Mouse (Mus musculus): ENCODE results near the gene Ndrg3. TPM values are rescaled to one million over a fixed set of nuclear protein-coding genes. Genes with fewer than 3 reads are reported as not detected.

Ndrg3 gene
- polyA plus RNA-seq, 2 experiments = 29.2 to 31.7 TPM

GRCm38 (mm10) chr2:156884396-156885211 lies 107.3 kb downstream of the Ndrg3 start:
- peak overlapping the region; percentile 43 for H3K9ac ChIP-seq (replicated peaks)
- H3K4me3 ChIP-seq (ENCODE audit: insufficient read depth in 1 of 2, low read depth in 2 of 2, low read length in 2 of 2) = no peak overlapping the region
- peaks cover 40 to 44% of the 10 kb centered on the region in 2 experiments for H3K4me1 ChIP-seq (replicated peaks; ENCODE audit: control insufficient read depth in 2 of 2, insufficient read depth in 2 of 2, low read length in 1 of 2)
- no peaks in the 10 kb centered on the region for H3K36me3 ChIP-seq (replicated peaks; ENCODE audit: control insufficient read depth, insufficient read depth, low read depth)
- no peaks in the 10 kb centered on the region for H3K27me3 ChIP-seq (ENCODE audit: control insufficient read depth, insufficient read depth, low read length)
- DNase-seq (ENCODE audit: low read depth in 3 of 3, low spot score in 3 of 3) (peak in 2 of 3 experiments; percentile 49 to 64), ATAC-seq (ENCODE audit: insufficient read depth) (peak; percentile 25)
- H3K27ac ChIP-seq = peak overlapping the region; percentile 62
- TF ChIP-seq CTCF (IDR thresholded peaks at IDR 0.05; ENCODE audit: low read depth) (no peak), EP300 (IDR thresholded peaks at IDR 0.05; ENCODE audit: low read depth) (no peak)
- H3K9me3 ChIP-seq (ENCODE audit: control insufficient read depth, low read length) = no peaks in the 10 kb centered on the region
- 51% methylated on average over 10 of the region's 10 CpGs for WGBS (ENCODE audit: insufficient replicate concordance)
- peak overlapping the region; percentile 54 for H3K4me2 ChIP-seq (ENCODE audit: low read depth)

- no peaks in the 10 kb centered on the region for H3K36me3 ChIP-seq (replicated peaks; ENCODE audit: control insufficient read depth, insufficient read depth, low read depth)
- H3K27ac ChIP-seq = peak overlapping the region; percentile 86
- H3K4me1 ChIP-seq (replicated peaks; ENCODE audit: control insufficient read depth in 2 of 2, insufficient read depth in 2 of 2, low read length in 1 of 2) = peaks cover 42 to 46% of the 10 kb centered on the region in 2 experiments
- ATAC-seq (ENCODE audit: insufficient read depth) (peak; percentile 97), DNase-seq (ENCODE audit: low read depth in 3 of 3, low spot score in 3 of 3) (peak; percentile 74 to 86 (median 85))
- H3K9ac ChIP-seq (replicated peaks) = peak overlapping the region; percentile 58
- TF ChIP-seq EP300 (IDR thresholded peaks at IDR 0.05; ENCODE audit: low read depth) (peak; percentile 69), CTCF (IDR thresholded peaks at IDR 0.05; ENCODE audit: low read depth) (no peak)
- H3K9me3 ChIP-seq (ENCODE audit: control insufficient read depth, low read length) = no peaks in the 10 kb centered on the region
- WGBS (ENCODE audit: insufficient replicate concordance) = 5% methylated on average over 10 of the region's 10 CpGs
- peak overlapping the region; percentile 25 to 42; a peak in 3 of 4 replicates for H3K4me3 ChIP-seq (ENCODE audit: insufficient read depth in 1 of 2, low read depth in 2 of 2, low read length in 2 of 2)
- no peaks in the 10 kb centered on the region for H3K27me3 ChIP-seq (ENCODE audit: control insufficient read depth, insufficient read depth, low read length)
- H3K4me2 ChIP-seq (ENCODE audit: low read depth) = peak overlapping the region; percentile 71
Measured at GRCm38 (mm10) chr2:156882431-156883001, 109.3 kb downstream of the Ndrg3 start.

GRCm38 (mm10) chr2:156879541-156879940 lies 112.3 kb downstream of the Ndrg3 start:
- WGBS (ENCODE audit: insufficient replicate concordance) = 65% methylated on average over 3 of the region's 3 CpGs
- H3K4me1 ChIP-seq (replicated peaks; ENCODE audit: control insufficient read depth in 2 of 2, insufficient read depth in 2 of 2, low read length in 1 of 2) = peaks cover 36% of the 10 kb centered on the region in 2 experiments
- no peak for TF ChIP-seq EP300 (IDR thresholded peaks at IDR 0.05; ENCODE audit: low read depth)
- TF ChIP-seq CTCF (IDR thresholded peaks at IDR 0.05; ENCODE audit: low read depth) = no peak

GRCm38 (mm10) chr2:156877726-156878125 lies 114.1 kb downstream of the Ndrg3 start:
- 22% methylated on average over 9 of the region's 9 CpGs for WGBS (ENCODE audit: insufficient replicate concordance)
- no peaks in the 10 kb centered on the region for H3K9me3 ChIP-seq (ENCODE audit: control insufficient read depth, low read length)
- no peak overlapping the region for H3K4me3 ChIP-seq (ENCODE audit: insufficient read depth in 1 of 2, low read depth in 2 of 2, low read length in 2 of 2)
- ATAC-seq (ENCODE audit: insufficient read depth) (no peak), DNase-seq (ENCODE audit: low read depth in 3 of 3, low spot score in 3 of 3) (no peak)
- no peak for TF ChIP-seq EP300 (IDR thresholded peaks at IDR 0.05; ENCODE audit: low read depth)
- no peak for TF ChIP-seq CTCF (IDR thresholded peaks at IDR 0.05; ENCODE audit: low read depth)
- no peak overlapping the region for H3K27ac ChIP-seq
- no peak overlapping the region for H3K4me2 ChIP-seq (ENCODE audit: low read depth)
- peaks cover 23 to 27% of the 10 kb centered on the region in 2 experiments for H3K4me1 ChIP-seq (replicated peaks; ENCODE audit: control insufficient read depth in 2 of 2, insufficient read depth in 2 of 2, low read length in 1 of 2)
- no peak overlapping the region for H3K9ac ChIP-seq (replicated peaks)
- no peaks in the 10 kb centered on the region for H3K27me3 ChIP-seq (ENCODE audit: control insufficient read depth, insufficient read depth, low read length)
- peaks cover 12% of the 10 kb centered on the region for H3K36me3 ChIP-seq (replicated peaks; ENCODE audit: control insufficient read depth, insufficient read depth, low read depth)

More at GRCm38 (mm10) chr2:156879541-156879940, 112.3 kb downstream of the Ndrg3 start:
- Histone ChIP-seq H3K4me3 (ENCODE audit: insufficient read depth in 1 of 2, low read depth in 2 of 2, low read length in 2 of 2) (no peak overlapping the region), H3K9me3 (ENCODE audit: control insufficient read depth, low read length) (no peaks in the 10 kb centered on the region), H3K9ac (replicated peaks) (0 out of 2 replicates have a peak overlapping the region, but pooled peaks have one; percentile 18), H3K27me3 (ENCODE audit: control insufficient read depth, insufficient read depth, low read length) (no peaks in the 10 kb centered on the region), H3K27ac (no peak overlapping the region), H3K4me2 (ENCODE audit: low read depth) (no peak overlapping the region), H3K36me3 (replicated peaks; ENCODE audit: control insufficient read depth, insufficient read depth, low read depth) (no peaks in the 10 kb centered on the region; the same call in 1 of the 2 replicates)
- ATAC-seq (ENCODE audit: insufficient read depth) (no peak), DNase-seq (ENCODE audit: low read depth in 3 of 3, low spot score in 3 of 3) (no peak)

Other genes starting within 250 kb of the Ndrg3 start
- 25.2 and 27.2 TPM in 2 replicates for gene Myl9, start 216.6 kb downstream of the Ndrg3 start, polyA plus RNA-seq (2012; rRNA removed)
- gene Myl9, start 216.6 kb downstream of the Ndrg3 start, polyA plus RNA-seq (2014; fragmentation: Nextera tagmentation; extraction: Ambion mirVana) = 44.4 and 51.3 TPM in 2 replicates
- 3.8 and 4.9 TPM in 2 replicates for gene Tgif2, start 152.0 kb downstream of the Ndrg3 start, polyA plus RNA-seq (2012; rRNA removed)
- 4.9 and 5.1 TPM in 2 replicates for gene Tgif2, start 152.0 kb downstream of the Ndrg3 start, polyA plus RNA-seq (2014; fragmentation: Nextera tagmentation; extraction: Ambion mirVana)
- 0.51 and 0.71 TPM in 2 replicates for gene 4930518I15Rik, start 134.1 kb downstream of the Ndrg3 start, polyA plus RNA-seq (2012; rRNA removed)
- gene 4930518I15Rik, start 134.1 kb downstream of the Ndrg3 start, polyA plus RNA-seq (2014; fragmentation: Nextera tagmentation; extraction: Ambion mirVana) = 0.71 and 0.78 TPM in 2 replicates
- 74.3 and 80.3 TPM in 2 replicates for gene Rab5if, start 128.9 kb downstream of the Ndrg3 start, polyA plus RNA-seq (2012; rRNA removed)
- gene Rab5if, start 128.9 kb downstream of the Ndrg3 start, polyA plus RNA-seq (2014; fragmentation: Nextera tagmentation; extraction: Ambion mirVana) = 164 and 171 TPM in 2 replicates
- gene Sla2, start 104.9 kb downstream of the Ndrg3 start, polyA plus RNA-seq (2012; rRNA removed) = 0.89 and 0.90 TPM in 2 replicates
- gene Sla2, start 104.9 kb downstream of the Ndrg3 start, polyA plus RNA-seq (2014; fragmentation: Nextera tagmentation; extraction: Ambion mirVana) = 1.4 and 2.2 TPM in 2 replicates
- gene Dsn1, start 15.1 kb upstream of the Ndrg3 start, polyA plus RNA-seq (2012; rRNA removed) = 11.2 and 19.2 TPM in 2 replicates
- gene Dsn1, start 15.1 kb upstream of the Ndrg3 start, polyA plus RNA-seq (2014; fragmentation: Nextera tagmentation; extraction: Ambion mirVana) = 30.2 and 30.6 TPM in 2 replicates
- 1.8 and 2.0 TPM in 2 replicates for gene Soga1, start 87.2 kb upstream of the Ndrg3 start, polyA plus RNA-seq (2012; rRNA removed)
- 1.6 and 1.8 TPM in 2 replicates for gene Soga1, start 87.2 kb upstream of the Ndrg3 start, polyA plus RNA-seq (2014; fragmentation: Nextera tagmentation; extraction: Ambion mirVana)
- not detected in 2 replicates for gene Tldc2, start 95.0 kb upstream of the Ndrg3 start, polyA plus RNA-seq (2012; rRNA removed)
- 0.25 TPM in 1 of 2 replicates, not detected in the other for gene Tldc2, start 95.0 kb upstream of the Ndrg3 start, polyA plus RNA-seq (2014; fragmentation: Nextera tagmentation; extraction: Ambion mirVana)
- gene Samhd1, start 143.2 kb upstream of the Ndrg3 start, polyA plus RNA-seq (2012; rRNA removed) = 8.5 and 11.9 TPM in 2 replicates
- 17.6 and 18.0 TPM in 2 replicates for gene Samhd1, start 143.2 kb upstream of the Ndrg3 start, polyA plus RNA-seq (2014; fragmentation: Nextera tagmentation; extraction: Ambion mirVana)
- gene Rbl1, start 212.5 kb upstream of the Ndrg3 start, polyA plus RNA-seq (2012; rRNA removed) = 9.9 and 14.4 TPM in 2 replicates
- 19.8 and 21.6 TPM in 2 replicates for gene Rbl1, start 212.5 kb upstream of the Ndrg3 start, polyA plus RNA-seq (2014; fragmentation: Nextera tagmentation; extraction: Ambion mirVana)